Mouse (Mus musculus) kidney, embryonic 16.5 days (tissue): ENCODE results near the gene Vhl. TPM values are rescaled to one million over a fixed set of nuclear protein-coding genes. Genes with fewer than 3 reads are reported as not detected.

ENCODE experiments used
- ATAC-seq: fragments of 200-750 bp; cut with Nextera tagmentation; 2 replicates; pipeline ENCODE4 v1.8.0; 2017; ENCODE audit warnings: moderate TSS enrichment; ENCODE audit not compliant: low FRiP score, low TSS enrichment
- H3K27ac ChIP-seq: fragments of 300-500 bp; sonication (generic); 2 replicates; pipeline ENCODE4 v1.5.1; 2014; ENCODE audit warnings: low read length
- H3K27me3 ChIP-seq: fragments of 300-500 bp; sonication (generic); 2 replicates; pipeline ENCODE4 v1.6.1; 2014; ENCODE audit warnings: low read length, control low read depth, mixed read lengths; ENCODE audit not compliant: insufficient read depth
- H3K36me3 ChIP-seq: fragments of 300-500 bp; sonication (generic); 2 replicates; pipeline ENCODE4 v1.6.1; 2014; ENCODE audit warnings: low read length, control low read depth, mixed read lengths; ENCODE audit not compliant: insufficient read depth
- H3K4me1 ChIP-seq: fragments of 300-500 bp; sonication (generic); 2 replicates; pipeline ENCODE4 v1.6.1; 2014; ENCODE audit warnings: low read length, control low read depth, mixed read lengths; ENCODE audit not compliant: insufficient read depth
- H3K4me2 ChIP-seq: fragments of 300-500 bp; sonication (generic); replicated peaks from 2 replicates; pipeline ENCODE4 v1.6.1; 2014; ENCODE audit warnings: low read depth, low read length
- H3K4me3 ChIP-seq: fragments of 300-500 bp; sonication (generic); 2 replicates; pipeline ENCODE4 v1.5.1; 2014; ENCODE audit warnings: mild to moderate bottlenecking, low read length
- H3K9ac ChIP-seq: fragments of 300-500 bp; sonication (generic); replicated peaks from 2 replicates; pipeline ENCODE4 v1.6.1; 2014; ENCODE audit warnings: low read length
- H3K9me3 ChIP-seq: fragments of 300-500 bp; sonication (generic); 2 replicates; pipeline ENCODE4 v1.6.1; 2016; ENCODE audit warnings: low read length, control low read depth
- WGBS: fragments of 180-500 bp; shearing (Covaris S2); extraction: QIAGEN DNeasy Blood & Tissue Kit; methylation state at CpG from one replicate; pipeline ENCODE4 v1.1.7; 2014; 5-methylcytosine and 5-hydroxymethylcytosine counted together
- polyA plus RNA-seq: library from polyadenylated mRNA; unstranded; fragments of >200 nt; fragmentation: Nextera tagmentation; extraction: Ambion mirVana; gene quantifications from 2 replicates; pipeline ENCODE4 v1.2.1, GENCODE M21; 2015

Vhl gene
- polyA plus RNA-seq, 1 experiment from 2014 or later: 40.7 TPM

GRCm38 (mm10) chr6:113600543-113601139 lies 23.1 kb upstream of the Vhl start, which contains the start of gene Fancd2os:
Fancd2os (minus strand) TSS chr6:113600715.
- 0 out of 2 replicates have a peak, but pooled peaks cover 3% of the 10 kb centered on the region for H3K36me3 ChIP-seq
- H3K27me3 ChIP-seq: no peaks in the 10 kb centered on the region
- H3K27ac ChIP-seq: no peak within 1 kb of the TSS
- 41% methylated on average over 23 of the region's 23 CpGs for WGBS
- no peaks in the 10 kb centered on the region for H3K9me3 ChIP-seq
- peaks cover 8% of the 10 kb centered on the region; the same call in 1 of the 2 replicates for H3K4me1 ChIP-seq
- peak within 1 kb of the TSS; percentile 35 for H3K9ac ChIP-seq
- peak within 1 kb of the TSS; percentile 12; the same call in 1 of the 2 replicates for H3K4me2 ChIP-seq
- H3K4me3 ChIP-seq: no peak within 1 kb of the TSS
- ATAC-seq: peak; percentile 14; the same call in 1 of the 2 replicates

GRCm38 (mm10) chr6:113602821-113603220 lies 20.9 kb upstream of the Vhl start:
- no peak overlapping the region for H3K4me2 ChIP-seq
- H3K4me1 ChIP-seq: peaks cover 16% of the 10 kb centered on the region; the same call in 1 of the 2 replicates
- H3K9ac ChIP-seq: no peak overlapping the region
- H3K9me3 ChIP-seq: no peaks in the 10 kb centered on the region
- no peak overlapping the region for H3K27ac ChIP-seq
- H3K4me3 ChIP-seq: no peak overlapping the region
- WGBS: 88% methylated on average over 6 of the region's 6 CpGs
- ATAC-seq: no peak
- no peaks in the 10 kb centered on the region for H3K27me3 ChIP-seq
- H3K36me3 ChIP-seq: 0 out of 2 replicates have a peak, but pooled peaks cover 4% of the 10 kb centered on the region

- H3K4me3 ChIP-seq: peak overlapping the region; percentile 88
- H3K36me3 ChIP-seq: 0 out of 2 replicates have a peak, but pooled peaks cover 4% of the 10 kb centered on the region
- H3K4me1 ChIP-seq: peaks cover 16% of the 10 kb centered on the region; the same call in 1 of the 2 replicates
- peak overlapping the region; percentile 86; the same call in 1 of the 2 replicates for H3K27ac ChIP-seq
- WGBS: 57% methylated on average over 12 of the region's 12 CpGs
- ATAC-seq: no peak; the same call in 1 of the 2 replicates
- H3K9ac ChIP-seq: peak overlapping the region; percentile 90
- no peaks in the 10 kb centered on the region for H3K27me3 ChIP-seq
- H3K9me3 ChIP-seq: no peaks in the 10 kb centered on the region
- H3K4me2 ChIP-seq: peak overlapping the region; percentile 80
Measured at GRCm38 (mm10) chr6:113603993-113604392, 19.8 kb upstream of the Vhl start.

- Histone ChIP-seq H3K27me3 (no peaks in the 10 kb centered on the region), H3K4me2 (peak within 1 kb of the TSS; percentile 80), H3K9me3 (no peaks in the 10 kb centered on the region), H3K36me3 (0 out of 2 replicates have a peak, but pooled peaks cover 4% of the 10 kb centered on the region), H3K27ac (peak within 1 kb of the TSS; percentile 86), H3K9ac (peak within 1 kb of the TSS; percentile 90), H3K4me3 (peak within 1 kb of the TSS; percentile 88), H3K4me1 (peaks cover 16% of the 10 kb centered on the region; the same call in 1 of the 2 replicates)
- WGBS: under 1% methylated on average over 65 of the region's 65 CpGs
- peak; percentile 91 for ATAC-seq
Measured at GRCm38 (mm10) chr6:113604432-113605223, 19.1 kb upstream of the Vhl start, which contains the start of gene Brk1. Brk1 (plus strand) TSS chr6:113604772.

GRCm38 (mm10) chr6:113605224-113605545 lies 18.6 kb upstream of the Vhl start:
- no peak; the same call in 1 of the 2 replicates for ATAC-seq
- H3K9ac ChIP-seq: peak overlapping the region; percentile 90
- peaks cover 16% of the 10 kb centered on the region; the same call in 1 of the 2 replicates for H3K4me1 ChIP-seq
- H3K4me3 ChIP-seq: peak overlapping the region; percentile 88
- no peaks in the 10 kb centered on the region for H3K9me3 ChIP-seq
- H3K36me3 ChIP-seq: 0 out of 2 replicates have a peak, but pooled peaks cover 4% of the 10 kb centered on the region
- H3K27me3 ChIP-seq: no peaks in the 10 kb centered on the region
- 2% methylated on average over 10 of the region's 10 CpGs for WGBS
- peak overlapping the region; percentile 80 for H3K4me2 ChIP-seq
- peak overlapping the region; percentile 86 for H3K27ac ChIP-seq

- Histone ChIP-seq H3K27me3 (no peaks in the 10 kb centered on the region), H3K4me3 (no peak overlapping the region), H3K36me3 (peaks cover 19% of the 10 kb centered on the region), H3K9me3 (no peaks in the 10 kb centered on the region), H3K4me2 (no peak overlapping the region), H3K9ac (no peak overlapping the region), H3K4me1 (peaks cover 12% of the 10 kb centered on the region; the same call in 1 of the 2 replicates), H3K27ac (no peak overlapping the region)
- WGBS: 60% methylated on average over 6 of the region's 6 CpGs
- ATAC-seq: no peak
Measured at GRCm38 (mm10) chr6:113608871-113609270, 14.9 kb upstream of the Vhl start.

- no peaks in the 10 kb centered on the region for H3K27me3 ChIP-seq
- no peaks in the 10 kb centered on the region for H3K9me3 ChIP-seq
- H3K36me3 ChIP-seq: peaks cover 23% of the 10 kb centered on the region
- no peak overlapping the region for H3K27ac ChIP-seq
- no peak overlapping the region for H3K4me3 ChIP-seq
- ATAC-seq: no peak
- no peak overlapping the region for H3K9ac ChIP-seq
- 90% methylated on average over 7 of the region's 7 CpGs for WGBS
- H3K4me2 ChIP-seq: no peak overlapping the region
- H3K4me1 ChIP-seq: peaks cover 12% of the 10 kb centered on the region; the same call in 1 of the 2 replicates
Measured at GRCm38 (mm10) chr6:113609293-113609692, 14.5 kb upstream of the Vhl start.

GRCm38 (mm10) chr6:113612258-113612969 lies 11.3 kb upstream of the Vhl start:
- no peaks in the 10 kb centered on the region for H3K27me3 ChIP-seq
- no peaks in the 10 kb centered on the region for H3K4me1 ChIP-seq
- no peak for ATAC-seq
- no peaks in the 10 kb centered on the region for H3K9me3 ChIP-seq
- no peak overlapping the region for H3K4me3 ChIP-seq
- no peak overlapping the region for H3K27ac ChIP-seq
- no peak overlapping the region for H3K4me2 ChIP-seq
- peaks cover 47% of the 10 kb centered on the region for H3K36me3 ChIP-seq
- no peak overlapping the region for H3K9ac ChIP-seq
- 80% methylated on average over 8 of the region's 8 CpGs for WGBS

- ATAC-seq: no peak
- H3K36me3 ChIP-seq: peaks cover 58% of the 10 kb centered on the region
Measured at GRCm38 (mm10) chr6:113614152-113614551, 9.6 kb upstream of the Vhl start.

More at GRCm38 (mm10) chr6:113614152-113614551, 9.6 kb upstream of the Vhl start:
- Histone ChIP-seq H3K9me3 (no peaks in the 10 kb centered on the region), H3K4me2 (no peak overlapping the region), H3K27me3 (no peaks in the 10 kb centered on the region), H3K27ac (no peak overlapping the region), H3K9ac (no peak overlapping the region), H3K4me1 (no peaks in the 10 kb centered on the region), H3K4me3 (no peak overlapping the region)
- 97% methylated on average over 7 of the region's 7 CpGs for whole genome bisulfite sequencing
